Mouse (Mus musculus): Measurements from ENCODE around the gene Mgmt. TPM values are rescaled to one million over a fixed set of nuclear protein-coding genes. Genes with fewer than 3 reads are reported as not detected.

Gene Mgmt
- total RNA-seq, 2 experiments from 2014 or later: 5.2 to 5.4 TPM

- intact Hi-C loops (cut with DNase I): no loop called here
- DNase-seq: no peak
These were observed 153.9 kb downstream of the Mgmt start for GRCm38 (mm10) chr7:137048086-137048922.

GRCm38 (mm10) chr7:137054343-137054742 is 159.9 kb downstream of the Mgmt start:
- intact Hi-C loops (cut with DNase I): no loop called here
- DNase-seq: no peak

GRCm38 (mm10) chr7:137056126-137056525 is 161.7 kb downstream of the Mgmt start:
- intact Hi-C loops (cut with DNase I): no loop called here
- DNase-seq: no peak

- DNase-seq: no peak
- intact Hi-C loops (cut with DNase I): no loop called here
These were observed 166.1 kb downstream of the Mgmt start for GRCm38 (mm10) chr7:137060488-137060887.

GRCm38 (mm10) chr7:137061109-137061508 is 166.7 kb downstream of the Mgmt start:
- intact Hi-C loops (cut with DNase I): no loop called here
- no peak for DNase-seq

- intact Hi-C loops (cut with DNase I): no loop called here
- DNase-seq: no peak
These were observed 169.8 kb downstream of the Mgmt start for GRCm38 (mm10) chr7:137064255-137064654.

GRCm38 (mm10) chr7:137065408-137065807 is 171.0 kb downstream of the Mgmt start:
- DNase-seq: peak in 1 of 2 experiments; percentile 52
- intact Hi-C loops (cut with DNase I): no loop called here

GRCm38 (mm10) chr7:137066211-137066610 is 171.8 kb downstream of the Mgmt start:
- intact Hi-C loops (cut with DNase I): no loop called here

GRCm38 (mm10) chr7:137066997-137067396 is 172.6 kb downstream of the Mgmt start:
- no peak for DNase-seq
- intact Hi-C loops (cut with DNase I): no loop called here

More at GRCm38 (mm10) chr7:137066211-137066610, 171.8 kb downstream of the Mgmt start:
- DNase-seq: no peak

- no peak for DNase-seq
- intact Hi-C loops (cut with DNase I): no loop called here
These were observed 173.3 kb downstream of the Mgmt start for GRCm38 (mm10) chr7:137067758-137068157.

- peak; percentile 54 to 57 for DNase-seq
- intact Hi-C loops (cut with DNase I): no loop called here
These were observed 174.4 kb downstream of the Mgmt start for GRCm38 (mm10) chr7:137068796-137069195.

GRCm38 (mm10) chr7:137069768-137070167 is 175.4 kb downstream of the Mgmt start:
- intact Hi-C loops (cut with DNase I): no loop called here
- DNase-seq: peak; percentile 49 to 57

GRCm38 (mm10) chr7:137071346-137071745 is 176.9 kb downstream of the Mgmt start:
- DNase-seq: no peak
- intact Hi-C loops (cut with DNase I): no loop called here

GRCm38 (mm10) chr7:137073878-137074277 is 179.5 kb downstream of the Mgmt start:
- intact Hi-C loops (cut with DNase I): no loop called here
- peak; percentile 54 to 60 for DNase-seq

- no peak for DNase-seq
- intact Hi-C loops (cut with DNase I): no loop called here
These were observed 179.9 kb downstream of the Mgmt start for GRCm38 (mm10) chr7:137074324-137074723.

GRCm38 (mm10) chr7:137075301-137075700 is 180.9 kb downstream of the Mgmt start:
- intact Hi-C loops (cut with DNase I): no loop called here

GRCm38 (mm10) chr7:137080171-137080570 is 185.8 kb downstream of the Mgmt start:
- intact Hi-C loops (cut with DNase I): loop anchor here (10.0 kb wide), 2 partner anchors 235 to 595 kb away; partner anchors contain the start of gene Ebf3
- no peak for DNase-seq

More at GRCm38 (mm10) chr7:137075301-137075700, 180.9 kb downstream of the Mgmt start:
- DNase-seq: no peak

- no peak for DNase-seq
- intact Hi-C loops (cut with DNase I): loop anchor here (10.0 kb wide), 2 partner anchors 233 to 597 kb away; partner anchors contain the start of gene Ebf3
These were observed 187.8 kb downstream of the Mgmt start for GRCm38 (mm10) chr7:137082171-137082570.

GRCm38 (mm10) chr7:137084651-137085050 is 190.2 kb downstream of the Mgmt start:
- intact Hi-C loops (cut with DNase I): loop anchor here (10.0 kb wide), 2 partner anchors 230 to 600 kb away; partner anchors contain the start of gene Ebf3
- DNase-seq: no peak

GRCm38 (mm10) chr7:137085969-137086606 is 191.7 kb downstream of the Mgmt start:
- intact Hi-C loops (cut with DNase I): loop anchor here (10.0 kb wide), 2 partner anchors 229 to 601 kb away; partner anchors contain the start of gene Ebf3

GRCm38 (mm10) chr7:137087136-137087535 is 192.7 kb downstream of the Mgmt start:
- intact Hi-C loops (cut with DNase I): loop anchor here (10.0 kb wide), 2 partner anchors 228 to 602 kb away; partner anchors contain the start of gene Ebf3
- no peak for DNase-seq

More at GRCm38 (mm10) chr7:137085969-137086606, 191.7 kb downstream of the Mgmt start:
- DNase-seq: peak; percentile 84
